Mouse (Mus musculus): Measurements from ENCODE around the gene Srek1.

DNA sequence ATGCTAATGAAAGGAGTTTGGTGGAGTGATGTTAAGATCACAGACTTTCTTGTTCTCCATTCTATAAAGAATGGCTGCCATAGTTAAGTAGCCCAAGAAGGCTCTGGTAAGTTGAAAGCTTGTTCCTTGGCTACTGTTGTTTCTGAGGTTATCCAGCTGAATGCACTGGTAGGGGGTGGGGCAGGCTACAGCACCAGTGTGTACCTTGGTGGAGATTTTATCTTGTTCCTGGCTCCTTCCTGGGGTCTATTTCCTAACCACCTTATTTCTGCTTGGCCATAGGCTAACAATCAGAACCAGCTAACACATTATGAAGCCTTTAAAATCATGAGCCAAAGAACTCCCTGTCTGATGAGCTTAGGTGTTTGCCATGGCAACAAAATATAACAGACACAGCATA lies 3.6 kb downstream of the Srek1 start:
- TF ChIP-seq GATA1 (IDR thresholded peaks at IDR 0.05; ENCODE audit: borderline replicate concordance, low read length) (no peak), FLI1 (IDR thresholded peaks at IDR 0.05; ENCODE audit: low read length) (no peak)
